ENCODE assay signal across 8 mouse cellular contexts in the genomic region with DNA sequence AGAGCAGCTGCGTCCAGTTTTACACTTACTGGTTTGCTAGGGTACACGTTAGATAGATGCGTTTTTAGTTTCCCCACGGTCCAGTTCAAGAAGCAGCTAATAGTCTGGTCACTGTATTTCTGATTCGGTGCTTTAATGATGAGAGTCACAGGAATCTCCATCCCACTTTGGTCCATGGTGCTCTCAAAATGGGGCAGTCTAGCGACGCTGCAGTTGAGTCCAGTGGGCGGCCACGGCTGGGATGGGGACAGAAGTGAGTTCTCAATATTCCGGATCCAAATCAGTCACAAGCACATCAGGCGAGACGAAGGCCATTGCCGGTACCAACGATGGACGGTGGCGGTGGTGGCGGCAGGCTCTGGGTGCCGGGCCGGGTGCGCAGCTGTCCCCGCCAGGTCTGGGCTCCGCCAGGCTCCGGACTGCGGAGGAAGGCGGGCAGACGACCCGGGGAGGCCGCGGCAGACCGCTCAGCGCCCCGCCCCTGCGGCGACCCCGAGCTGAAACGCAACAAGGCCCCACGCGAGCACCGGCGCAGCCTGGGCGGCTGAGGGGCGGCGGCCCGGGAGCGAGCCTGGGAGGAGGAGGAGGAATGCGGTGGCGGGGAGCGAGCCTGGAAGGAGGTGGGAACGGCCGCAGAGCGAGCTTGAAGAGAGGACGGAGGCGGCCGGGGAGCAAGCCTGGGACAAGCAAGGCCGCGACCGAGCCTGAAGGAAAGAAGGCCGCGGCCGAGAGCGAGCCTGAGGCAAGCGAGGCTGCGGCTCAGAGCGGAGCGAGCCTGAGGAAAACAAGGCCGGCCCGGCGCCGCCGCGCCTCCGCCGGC. TPM values are rescaled to one million over a fixed set of nuclear protein-coding genes. Genes with fewer than 3 reads are reported as not detected.
DNase-seq lines count a peak whose midpoint lies in the region; TF ChIP-seq lines count a peak whose summit lies in the region.

No protein-coding gene starts in this region.

- intact Hi-C loops in heart, postnatal 25 days (cut with DNase I): loop anchor here (5.0 kb wide), 2 partner anchors 101 to 331 kb away; a partner anchor contains a TSS

- no peaks in the 10 kb centered on the region for H3K27me3 ChIP-seq in CH12.LX (replicated peaks)
- no peaks in the 10 kb centered on the region for H3K27me3 ChIP-seq in megakaryocyte, embryonic 14.5 days (replicated peaks)

- peak overlapping the region; percentile 82 for H3K9ac ChIP-seq in CH12.LX (ENCODE audit: insufficient read depth, low read depth)

- peaks cover 3 to 33% of the 10 kb centered on the region in 2 experiments; a peak in 3 of 4 replicates for H3K4me1 ChIP-seq in CH12.LX (ENCODE audit: control insufficient read depth in 1 of 2, insufficient read depth in 2 of 2)
- no peaks in the 10 kb centered on the region; the same call in 1 of the 2 replicates for H3K4me1 ChIP-seq in embryonic fibroblast, embryonic 13.5 days (ENCODE audit: control insufficient read depth, insufficient read depth, low read length)
- H3K4me1 ChIP-seq in megakaryocyte, embryonic 14.5 days: peaks cover 39% of the 10 kb centered on the region

- H3K79me2 ChIP-seq in CH12.LX (replicated peaks; ENCODE audit: control insufficient read depth, extremely low read depth, insufficient read depth, poor library complexity, severe bottlenecking): peaks cover 14% of the 10 kb centered on the region

- no peak for TF ChIP-seq RAD21 in CH12.LX (IDR thresholded peaks at IDR 0.05; ENCODE audit: low read depth, low read length)

- H3K4me2 ChIP-seq in CH12.LX (ENCODE audit: insufficient read depth, low read depth, poor library complexity, severe bottlenecking): peak overlapping the region; percentile 100; the same call in 1 of the 2 replicates

- TF ChIP-seq EP300 in CH12.LX (IDR thresholded peaks at IDR 0.05; ENCODE audit: low read length): no peak

- H3K36me3 ChIP-seq in CH12.LX (replicated peaks in 1 of 2; ENCODE audit: control insufficient read depth in 1 of 2, insufficient read depth in 1 of 2, low read length in 1 of 2): peaks cover 0 to 2% of the 10 kb centered on the region in 2 experiments
- peaks cover 23% of the 10 kb centered on the region for H3K36me3 ChIP-seq in megakaryocyte, embryonic 14.5 days (replicated peaks; ENCODE audit: low read length)

- no peak for TF ChIP-seq CTCF in CH12.LX (conservative IDR thresholded peaks at IDR 0.05 in 1 of 2, IDR thresholded peaks at IDR 0.05 in 1 of 2; ENCODE audit: low read depth in 2 of 2, low read length in 2 of 2)
- TF ChIP-seq CTCF in embryonic fibroblast, embryonic 13.5 days (IDR thresholded peaks at IDR 0.05; ENCODE audit: borderline replicate concordance, insufficient read depth, low read length): no peak

- peak overlapping the region; percentile 94 for H3K27ac ChIP-seq in CH12.LX (ENCODE audit: insufficient read depth, low read depth)
- peak overlapping the region; percentile 97 for H3K27ac ChIP-seq in embryonic fibroblast, embryonic 13.5 days (ENCODE audit: insufficient read depth, low read length)

- peak; percentile 23 for DNase-seq in CH12.LX (ENCODE audit: extremely low read depth)
- DNase-seq in adrenal gland, adult 2 months: peak; percentile 87
- peak; percentile 58 for DNase-seq in heart, postnatal 25 days (ENCODE audit: low spot score)
- DNase-seq in left cerebral cortex, adult 8-10 months (ENCODE audit: low spot score in 2 of 2): peak; percentile 23 to 49
- DNase-seq in right cerebral cortex, postnatal 25 days: peak; percentile 67
- DNase-seq in c-Kit-positive CD71-positive TER-119-positive erythroid progenitor cells, embryonic 14.5 days (ENCODE audit: low spot score): no peak

- in situ Hi-C loops in CH12.LX (cut with MboI; ENCODE audit: low pct_ligation_motif_present, low pct_unique_long_range_greater_than_20kb, low sequenced_read_pairs): no loop called here

- no peak for TF ChIP-seq POLR2A in CH12.LX (IDR thresholded peaks at IDR 0.05; ENCODE audit: low read depth, low read length)
- 0 out of 2 replicates have a peak, but pooled peaks have one; percentile 1 for TF ChIP-seq POLR2A in embryonic fibroblast, embryonic 13.5 days (IDR thresholded peaks at IDR 0.05; ENCODE audit: low read depth, low read length)

- peaks cover 3% of the 10 kb centered on the region for H3K9me3 ChIP-seq in CH12.LX (replicated peaks; ENCODE audit: low read length)
- H3K9me3 ChIP-seq in megakaryocyte, embryonic 14.5 days: peaks cover 4% of the 10 kb centered on the region

- dilution Hi-C loops in CH12.LX (cut with MboI; ENCODE audit: extremely low pct_ligation_motif_present, extremely low pct_unique_long_range_greater_than_20kb, low sequenced_read_pairs): no loop called here

- peak overlapping the region; percentile 84 to 93 (median 87) for H3K4me3 ChIP-seq in CH12.LX (replicated peaks in 1 of 3; ENCODE audit: low read depth in 2 of 3, low read length in 2 of 3, poor library complexity in 1 of 3)
- peak overlapping the region; percentile 91 for H3K4me3 ChIP-seq in embryonic fibroblast, embryonic 13.5 days (ENCODE audit: insufficient read depth, low read length)
- H3K4me3 ChIP-seq in megakaryocyte, embryonic 14.5 days (replicated peaks): peak overlapping the region; percentile 93

TF ChIP-seq in CH12.LX, 34 proteins besides CTCF, POLR2A, EP300 and RAD21:
- TF ChIP-seq USF2 (conservative IDR thresholded peaks at IDR 0.05; ENCODE audit: low read depth, low read length) (no peak), NRF1 (IDR thresholded peaks at IDR 0.05; ENCODE audit: low read depth, low read length) (no peak), UBTF (IDR thresholded peaks at IDR 0.05; ENCODE audit: low read depth, low read length) (peak; percentile 98; the same call in 1 of the 2 replicates)

RNA-seq across cellular contexts. Expression of a gene that starts 0.6 kb away (rescaled TPM):
- 3.9 and 4.2 TPM in 2 replicates for total RNA-seq in CH12.LX (2012; rRNA removed)
- 8.3 and 9.1 TPM in 2 replicates for total RNA-seq in CH12.LX (2014; rRNA removed)
- polyA plus RNA-seq in CH12.LX (2012; ENCODE audit: insufficient read length, low read depth): 11.9 and 16.2 TPM in 2 replicates
- 10 to 100 TPM; 46.3 to 51.0 TPM for total RNA-seq in adrenal gland, adult 2 months (2021)
- polyA plus RNA-seq in adrenal gland, adult 2 months (2012; rRNA removed): 98.1 and 98.8 TPM in 2 replicates
- 52.9 and 62.1 TPM in 2 replicates for polyA plus RNA-seq in embryonic fibroblast, embryonic 13.5 days (2011; ENCODE audit: insufficient read length, low read depth, missing spikeins)
- 10 to 100 TPM; 33.4 to 37.8 TPM for total RNA-seq in heart, postnatal 25 days (2021)
- 10 to 100 TPM; 53.6 to 57.1 (median 55.8) TPM for total RNA-seq in left cerebral cortex, adult 8-10 months (2022)
- polyA plus RNA-seq in megakaryocyte, embryonic 14.5 days (2012; ENCODE audit: insufficient read depth, low replicate concordance): 27.9 and 129 TPM in 2 replicates
